Mouse (Mus musculus) frontal cortex, postnatal 25 days (tissue): ENCODE results near the gene Dnmt1.
A peak's percentile ranks its signal among the peaks of the same experiment; 100 is the strongest.

ENCODE experiments used
- DNase-seq, 2 experiments: peaks; one replicate each; pipeline ENCODE4 v3.0.0; 2022; ENCODE audit warnings: low spot score in 2 of 2

Gene Dnmt1

DNA sequence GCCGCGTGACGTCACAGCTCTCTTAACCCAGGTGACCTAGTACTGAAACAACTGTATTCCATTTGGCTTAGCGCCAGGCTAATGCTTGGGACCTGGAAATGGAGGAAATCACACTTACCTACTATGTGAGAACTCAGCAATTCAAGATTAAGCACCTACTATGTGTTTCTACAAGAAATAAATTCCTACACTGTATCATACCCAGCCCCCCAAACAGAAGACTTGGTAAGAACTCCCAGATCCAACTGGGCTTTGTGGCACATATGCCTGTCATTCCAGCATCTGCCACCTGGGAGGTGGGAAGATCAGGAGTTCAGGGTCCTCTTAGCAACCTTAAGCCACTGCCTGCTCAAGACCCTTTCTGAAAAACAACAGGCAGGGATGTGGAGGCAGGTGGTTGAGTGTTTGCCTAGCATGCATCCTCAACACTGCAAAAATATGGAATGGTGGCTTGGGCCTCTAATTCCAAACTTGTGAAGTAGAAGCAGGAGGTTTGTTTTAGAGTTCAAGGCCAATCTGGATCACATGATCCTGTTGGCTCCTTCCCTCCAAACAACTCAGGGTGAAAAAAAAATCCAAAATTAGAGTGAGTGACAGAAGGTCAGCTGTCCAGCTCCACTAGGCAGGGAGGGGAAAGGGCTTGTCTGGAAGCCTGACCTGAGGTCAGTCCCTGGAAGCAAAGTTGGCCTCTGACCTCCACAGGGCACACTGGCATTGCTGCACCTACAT, 17.4 kb upstream of the Dnmt1 start:
- DNase-seq: no peak

GRCm38 (mm10) chr9:20976216-20976960, 16.7 kb upstream of the Dnmt1 start, which contains the start of gene S1pr2:
Gene S1pr2, minus strand, starts transcription at chr9:20976781.
- peak; percentile 28 to 41 for DNase-seq

- no peak for DNase-seq
These were observed 15.9 kb upstream of the Dnmt1 start for GRCm38 (mm10) chr9:20975431-20976215.

- no peak for DNase-seq
These were observed 14.0 kb upstream of the Dnmt1 start for GRCm38 (mm10) chr9:20973682-20974075.

- no peak for DNase-seq
These were observed 13.5 kb upstream of the Dnmt1 start for GRCm38 (mm10) chr9:20973001-20973681.

GRCm38 (mm10) chr9:20972141-20972992, 12.7 kb upstream of the Dnmt1 start:
- peak; percentile 41 to 44 for DNase-seq

DNA sequence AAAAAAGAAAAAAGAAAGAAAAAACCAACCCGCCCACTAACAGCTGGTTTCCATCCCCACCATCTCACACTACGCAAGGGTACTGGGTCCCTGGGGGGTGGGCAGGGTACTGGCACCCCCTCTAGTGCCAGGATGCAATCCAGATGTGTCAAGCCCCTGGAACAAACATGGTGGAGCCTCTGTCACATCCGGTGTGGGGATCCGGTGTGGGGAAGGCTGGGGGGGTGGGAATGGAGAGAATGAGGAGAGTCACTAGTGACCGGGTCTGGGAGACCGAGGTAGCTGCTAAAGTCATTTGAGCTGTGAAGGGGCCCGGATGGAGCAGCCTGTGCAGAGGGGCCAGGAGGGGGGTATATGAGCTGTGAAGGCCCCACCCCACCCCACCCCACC, 12.1 kb upstream of the Dnmt1 start:
- no peak for DNase-seq

GRCm38 (mm10) chr9:20966747-20967146, 7.1 kb upstream of the Dnmt1 start:
- DNase-seq: no peak

DNA sequence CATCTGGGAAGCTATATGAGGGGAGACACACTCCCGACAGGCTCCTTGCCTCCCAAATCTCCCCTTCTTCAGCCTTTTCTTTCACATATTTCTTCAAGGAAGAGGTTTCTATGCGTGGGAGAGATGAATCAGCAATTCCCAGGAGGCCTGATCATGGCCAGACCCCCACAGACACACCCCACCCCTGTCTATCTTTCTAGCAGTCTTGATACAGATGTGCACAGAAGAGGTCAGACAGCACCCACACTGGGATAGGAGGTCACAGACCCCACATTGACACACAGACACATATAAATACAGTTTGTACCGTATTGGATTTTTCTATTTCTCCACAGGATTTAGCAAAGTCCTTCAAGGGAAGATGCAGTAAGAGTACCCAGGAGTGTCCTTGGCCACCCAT, 6.3 kb upstream of the Dnmt1 start:
- no peak for DNase-seq

DNA sequence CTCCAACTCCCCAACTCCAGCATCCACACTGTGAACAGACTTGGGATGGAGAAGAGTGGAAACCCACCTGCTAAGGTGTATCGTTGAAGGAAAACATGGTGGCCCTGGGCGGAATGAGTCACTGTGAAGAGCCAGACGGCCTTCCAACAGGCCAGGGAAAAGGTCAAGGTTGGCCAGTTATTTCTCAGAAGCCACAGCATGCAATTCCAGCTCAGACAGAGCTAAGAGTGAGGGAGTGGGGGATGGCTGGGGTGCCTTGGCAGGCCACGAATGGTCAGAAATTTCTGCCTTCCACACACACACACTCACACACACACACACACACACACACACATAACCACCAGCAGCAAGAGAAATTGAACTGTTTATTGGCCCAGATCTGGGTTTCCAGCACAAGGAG, 5.9 kb upstream of the Dnmt1 start:
- DNase-seq: no peak

GRCm38 (mm10) chr9:20961557-20961956, 1.9 kb upstream of the Dnmt1 start:
- DNase-seq: no peak

GRCm38 (mm10) chr9:20956989-20957388, 2.7 kb downstream of the Dnmt1 start:
- DNase-seq: no peak

- DNase-seq: peak; percentile 91 to 95
These were observed 7.0 kb downstream of the Dnmt1 start for GRCm38 (mm10) chr9:20952520-20953227.

DNA sequence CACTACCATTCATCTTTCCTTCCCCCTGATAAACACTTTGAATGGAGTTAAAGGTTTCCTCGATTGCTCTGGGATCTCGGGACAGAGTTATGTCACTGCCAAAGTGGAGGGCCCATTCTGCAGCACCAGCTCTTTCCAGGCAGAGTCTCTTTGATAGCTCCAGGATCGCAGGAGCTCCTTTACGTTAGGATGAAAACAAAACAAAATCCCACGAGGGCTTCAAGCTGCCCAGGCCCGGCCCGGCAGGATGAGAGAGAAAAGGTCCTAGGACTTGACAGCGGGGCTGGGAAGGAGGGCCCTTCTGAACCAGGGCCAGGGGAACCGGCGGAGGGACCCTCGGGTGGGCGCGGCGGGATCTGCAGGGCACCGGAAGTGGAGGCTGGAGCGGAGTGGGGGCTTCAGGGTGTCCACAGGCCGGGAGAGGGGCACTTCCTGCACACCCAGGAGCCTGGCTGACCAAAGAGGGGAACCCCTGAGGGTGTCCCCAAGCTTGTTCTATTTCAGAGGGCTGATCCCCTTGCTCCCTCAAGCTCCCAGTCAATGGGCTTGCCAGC, 7.6 kb downstream of the Dnmt1 start:
- no peak for DNase-seq

DNA sequence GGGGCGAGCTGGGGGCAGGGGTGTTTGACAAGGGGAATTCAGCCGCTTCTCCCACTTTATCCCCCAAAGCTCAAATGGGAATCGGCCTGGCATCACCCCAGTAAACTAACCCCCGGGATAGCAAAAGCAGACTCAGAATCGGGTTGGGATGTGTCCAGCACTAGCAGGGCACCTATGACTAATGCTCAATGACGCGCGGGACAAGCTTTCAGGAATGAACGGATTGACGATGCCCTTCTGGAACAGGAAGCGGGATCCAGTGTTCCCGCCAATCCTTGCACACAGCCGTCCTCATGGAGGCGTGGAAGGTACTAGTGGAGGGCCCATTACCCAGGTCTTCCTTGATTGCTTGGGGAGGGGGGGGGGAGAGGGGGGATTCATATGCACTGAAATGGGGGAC, 8.2 kb downstream of the Dnmt1 start:
- no peak for DNase-seq

GRCm38 (mm10) chr9:20950419-20950818, 9.3 kb downstream of the Dnmt1 start:
- DNase-seq: no peak

DNA sequence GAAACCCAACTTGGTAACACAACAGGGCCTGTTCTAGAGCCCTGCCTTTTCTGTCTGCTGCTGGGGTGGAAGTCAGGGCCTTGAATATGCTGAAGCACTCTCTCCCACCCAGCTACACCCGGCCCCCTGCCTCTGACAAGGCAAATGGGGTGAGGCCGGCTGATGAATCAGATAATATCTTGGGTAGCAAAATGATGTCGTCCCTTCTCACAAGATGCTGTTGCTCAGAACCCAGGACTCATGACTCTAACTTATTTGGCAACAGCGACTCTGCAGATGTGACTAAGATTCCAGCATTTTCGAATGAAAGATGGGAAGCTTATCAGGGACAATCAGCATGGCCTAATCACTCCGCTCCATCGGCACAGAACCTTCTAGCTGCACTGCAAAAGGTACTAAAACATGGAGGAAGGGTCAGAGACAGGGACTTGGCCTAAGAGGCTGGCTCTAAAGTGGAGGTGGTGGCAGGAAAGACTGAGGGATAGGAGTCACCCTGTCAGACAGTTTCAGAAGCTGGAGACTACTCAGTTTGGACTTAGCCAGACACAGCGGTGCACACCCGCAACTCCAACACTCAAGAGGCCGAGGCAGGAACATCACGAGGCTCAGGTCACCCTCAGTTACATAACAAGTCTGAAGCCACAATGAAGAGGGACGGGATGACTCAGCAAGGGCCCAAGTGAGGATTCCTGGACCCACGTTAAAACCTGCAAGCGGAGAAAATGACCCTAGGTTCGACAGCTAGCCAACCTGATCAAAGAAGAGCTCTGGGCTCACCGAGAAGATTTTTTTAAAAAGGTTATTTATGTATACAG, 13.4 kb downstream of the Dnmt1 start:
- DNase-seq: no peak

DNA sequence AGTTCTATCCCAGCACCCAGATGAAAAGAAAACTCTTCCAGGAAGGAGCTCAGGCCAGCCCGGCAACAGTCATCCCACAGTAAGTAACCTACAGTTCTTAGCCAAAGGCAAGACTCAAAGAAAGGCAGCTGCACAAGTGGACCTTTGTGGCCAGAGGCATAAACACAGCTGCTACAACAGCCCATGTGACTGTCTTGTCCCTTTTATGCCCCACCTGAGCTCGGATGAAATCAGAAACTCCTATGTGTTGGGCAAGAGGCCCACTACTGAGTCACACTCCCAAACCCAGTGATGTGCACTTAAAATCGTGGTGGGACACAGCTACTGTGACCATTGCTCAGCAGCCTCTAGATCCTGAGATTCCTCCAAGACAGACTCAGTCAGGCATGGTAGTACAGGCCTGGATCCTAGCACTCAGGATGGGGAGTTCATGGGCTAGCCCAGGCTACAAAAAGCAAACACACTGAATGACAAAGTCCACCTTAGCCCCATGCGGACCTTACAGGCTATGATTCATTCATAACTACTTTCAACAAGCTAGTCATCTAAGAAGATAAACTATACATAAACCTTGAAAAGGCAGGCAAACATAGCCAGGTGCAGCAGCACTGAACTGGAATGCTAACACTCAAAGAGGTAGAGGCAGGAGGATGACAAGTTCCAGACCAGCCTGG, 14.9 kb downstream of the Dnmt1 start:
- DNase-seq: no peak

- no peak for DNase-seq
These were observed 15.8 kb downstream of the Dnmt1 start for GRCm38 (mm10) chr9:20943911-20944310.
